Mouse (Mus musculus): ENCODE results near the gene Dhh. TPM values are rescaled to one million over a fixed set of nuclear protein-coding genes. Genes with fewer than 3 reads are reported as not detected.

The Dhh gene
- polyA plus RNA-seq, 1 experiment from 2014 or later, result 2.9 TPM

DNA sequence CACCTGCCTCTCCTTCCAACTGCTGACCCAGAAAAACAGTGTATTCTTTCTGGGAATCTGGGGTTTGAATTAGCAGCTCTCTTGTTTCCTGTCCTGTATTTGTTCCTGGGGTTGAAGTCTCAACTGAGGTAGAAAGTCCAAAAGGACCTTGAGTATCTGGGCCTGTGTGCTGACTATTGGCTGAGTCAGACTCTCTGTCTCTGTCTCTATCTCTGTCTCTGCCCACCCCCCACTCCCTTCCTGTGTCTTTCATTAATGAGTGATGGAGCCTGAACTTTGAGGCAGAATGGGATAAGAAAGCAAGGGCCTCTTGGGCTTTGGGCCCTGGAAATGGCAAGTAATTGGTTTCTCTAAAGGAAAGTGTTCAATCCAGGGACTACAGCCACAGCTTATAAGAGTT lies 14.7 kb downstream of the Dhh start:
- Histone ChIP-seq H3K4me1 (replicated peaks; ENCODE audit: insufficient read depth, low read length) (no peaks in the 10 kb centered on the region), H3K4me2 (ENCODE audit: low read length) (no peak overlapping the region), H3K27me3 (ENCODE audit: insufficient read depth, low read length) (no peaks in the 10 kb centered on the region), H3K27ac (no peak overlapping the region), H3K36me3 (ENCODE audit: insufficient read depth, low read length) (no peaks in the 10 kb centered on the region), H3K9me3 (replicated peaks; ENCODE audit: low read length) (no peaks in the 10 kb centered on the region), H3K4me3 (replicated peaks; ENCODE audit: low read depth, low read length) (no peak overlapping the region), H3K9ac (ENCODE audit: low read depth, low read length) (no peak overlapping the region)
- ATAC-seq (replicated peaks; ENCODE audit: low FRiP score, low read depth) (no peak), DNase-seq (ENCODE audit: low spot score) (no peak)
- no peak for TF ChIP-seq CTCF (IDR thresholded peaks at IDR 0.05; ENCODE audit: low read depth)

- WGBS, result 9% methylated on average over 5 of the region's 5 CpGs
- Histone ChIP-seq H3K9ac (ENCODE audit: low read depth, low read length) (no peak overlapping the region), H3K4me1 (replicated peaks; ENCODE audit: insufficient read depth, low read length) (no peaks in the 10 kb centered on the region), H3K4me3 (replicated peaks; ENCODE audit: low read depth, low read length) (peak overlapping the region; percentile 52; the same call in 1 of the 2 replicates), H3K27me3 (ENCODE audit: insufficient read depth, low read length) (no peaks in the 10 kb centered on the region), H3K27ac (no peak overlapping the region), H3K36me3 (ENCODE audit: insufficient read depth, low read length) (no peaks in the 10 kb centered on the region), H3K9me3 (replicated peaks; ENCODE audit: low read length) (no peaks in the 10 kb centered on the region), H3K4me2 (ENCODE audit: low read length) (peak overlapping the region; percentile 77)
- ATAC-seq (replicated peaks; ENCODE audit: low FRiP score, low read depth) (no peak), DNase-seq (ENCODE audit: low spot score) (no peak)
- TF ChIP-seq CTCF (IDR thresholded peaks at IDR 0.05; ENCODE audit: low read depth), result no peak
These were observed 16.7 kb downstream of the Dhh start for GRCm38 (mm10) chr15:98881656-98882008.

DNA sequence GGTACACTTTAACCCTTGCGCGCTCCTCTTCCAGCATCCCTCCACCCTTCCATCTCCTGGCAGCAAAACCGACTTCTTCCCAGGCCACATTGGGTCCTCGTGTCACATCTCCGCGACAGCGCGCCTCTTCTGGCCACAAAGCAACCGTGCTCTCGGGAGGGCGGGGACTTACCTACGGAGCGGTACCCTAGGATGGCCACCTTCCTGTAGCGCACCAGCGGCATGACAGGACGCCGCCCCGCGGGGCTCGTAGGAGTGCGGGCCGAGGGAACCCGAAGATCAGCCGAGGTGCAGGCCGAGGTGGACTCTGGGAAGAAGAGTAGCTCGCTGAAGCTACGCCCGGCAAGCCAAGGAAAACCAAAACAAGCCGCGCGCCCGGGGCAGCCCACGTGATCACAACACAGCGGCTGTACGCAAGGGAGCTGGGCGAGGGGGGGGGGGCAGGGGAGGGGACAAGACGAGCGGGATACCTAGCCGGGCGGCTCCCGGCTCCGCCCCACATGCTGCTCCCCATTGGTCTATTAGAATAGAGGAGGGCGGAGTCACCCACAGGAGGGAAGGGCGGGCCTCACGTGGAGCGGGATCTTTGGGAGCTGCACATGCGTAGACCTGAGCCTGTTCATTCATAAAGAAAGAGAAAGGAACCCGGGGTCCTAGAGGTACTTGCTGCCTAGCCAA lies 17.2 kb downstream of the Dhh start:
- H3K9me3 ChIP-seq (replicated peaks; ENCODE audit: low read length), result no peaks in the 10 kb centered on the region
- no peaks in the 10 kb centered on the region for H3K4me1 ChIP-seq (replicated peaks; ENCODE audit: insufficient read depth, low read length)
- under 1% methylated on average over 48 of the region's 48 CpGs for WGBS
- peak overlapping the region; percentile 77 for H3K4me2 ChIP-seq (ENCODE audit: low read length)
- DNase-seq (ENCODE audit: low spot score) (peak; percentile 99), ATAC-seq (replicated peaks; ENCODE audit: low FRiP score, low read depth) (peak; percentile 96)
- H3K27ac ChIP-seq, result peak overlapping the region; percentile 77
- TF ChIP-seq CTCF (IDR thresholded peaks at IDR 0.05; ENCODE audit: low read depth), result peak; percentile 46; the same call in 1 of the 2 replicates
- no peaks in the 10 kb centered on the region for H3K27me3 ChIP-seq (ENCODE audit: insufficient read depth, low read length)
- H3K36me3 ChIP-seq (ENCODE audit: insufficient read depth, low read length), result no peaks in the 10 kb centered on the region
- H3K9ac ChIP-seq (ENCODE audit: low read depth, low read length), result peak overlapping the region; percentile 54
- H3K4me3 ChIP-seq (replicated peaks; ENCODE audit: low read depth, low read length), result peak overlapping the region; percentile 52

- H3K36me3 ChIP-seq (ENCODE audit: insufficient read depth, low read length), result no peaks in the 10 kb centered on the region
- peak; percentile 91 for DNase-seq (ENCODE audit: low spot score)
- H3K27me3 ChIP-seq (ENCODE audit: insufficient read depth, low read length), result no peaks in the 10 kb centered on the region
- no peak overlapping the region for H3K4me3 ChIP-seq (replicated peaks; ENCODE audit: low read depth, low read length)
- 15% methylated on average over 3 of the region's 3 CpGs for WGBS
- H3K9me3 ChIP-seq (replicated peaks; ENCODE audit: low read length), result no peaks in the 10 kb centered on the region
- ATAC-seq (replicated peaks; ENCODE audit: low FRiP score, low read depth), result no peak
- no peak overlapping the region for H3K27ac ChIP-seq
- H3K9ac ChIP-seq (ENCODE audit: low read depth, low read length), result no peak overlapping the region
- no peaks in the 10 kb centered on the region; the same call in 1 of the 2 replicates for H3K4me1 ChIP-seq (replicated peaks; ENCODE audit: insufficient read depth, low read length)
- no peak overlapping the region for H3K4me2 ChIP-seq (ENCODE audit: low read length)
- peak; percentile 87 for TF ChIP-seq CTCF (IDR thresholded peaks at IDR 0.05; ENCODE audit: low read depth)
These were observed 21.0 kb downstream of the Dhh start for GRCm38 (mm10) chr15:98877331-98877730.

GRCm38 (mm10) chr15:98871916-98872888 lies 26.1 kb downstream of the Dhh start:
- peak; percentile 98 for DNase-seq (ENCODE audit: low spot score)
- Histone ChIP-seq H3K4me3 (replicated peaks; ENCODE audit: low read depth, low read length) (peak overlapping the region; percentile 99), H3K27me3 (ENCODE audit: insufficient read depth, low read length) (no peaks in the 10 kb centered on the region), H3K9me3 (replicated peaks; ENCODE audit: low read length) (no peaks in the 10 kb centered on the region), H3K36me3 (ENCODE audit: insufficient read depth, low read length) (no peaks in the 10 kb centered on the region), H3K27ac (peak overlapping the region; percentile 99), H3K4me1 (replicated peaks; ENCODE audit: insufficient read depth, low read length) (peaks cover 20% of the 10 kb centered on the region; the same call in 1 of the 2 replicates), H3K4me2 (ENCODE audit: low read length) (peak overlapping the region; percentile 79), H3K9ac (ENCODE audit: low read depth, low read length) (peak overlapping the region; percentile 99)
- WGBS, result 2% methylated on average over 44 of the region's 51 CpGs
- peak; percentile 81 for ATAC-seq (replicated peaks; ENCODE audit: low FRiP score, low read depth)
- TF ChIP-seq CTCF (IDR thresholded peaks at IDR 0.05; ENCODE audit: low read depth), result peak; percentile 14; the same call in 1 of the 2 replicates

Data from kidney, postnatal 0 days (tissue).